Comparison of ENCODE assay signal across 8 mouse cellular contexts in genomic region chr5:109866337-109867126, GRCm38 (mm10). TPM values are rescaled to one million over a fixed set of nuclear protein-coding genes. Genes with fewer than 3 reads are reported as not detected.
DNase-seq lines count a peak whose midpoint lies in the region; ATAC-seq and TF ChIP-seq lines count a peak whose summit lies in the region.

No protein-coding gene starts in this region.

- ATAC-seq in forebrain, embryonic 15.5 days (replicated peaks), result peak; percentile 100
- peak; percentile 99 for ATAC-seq in neutrophil, adult 5-6 weeks (ENCODE audit: extremely low read depth, insufficient number of reproducible peaks, low FRiP score, poor library complexity, severe bottlenecking)

- peak overlapping the region; percentile 73 for H3K27ac ChIP-seq in ES-E14 (ENCODE audit: insufficient read depth, low read depth, low read length, poor library complexity, severe bottlenecking)
- peak overlapping the region; percentile 57 for H3K27ac ChIP-seq in forebrain, embryonic 15.5 days (replicated peaks)

- peak overlapping the region; percentile 91 to 92 for H3K4me3 ChIP-seq in ES-E14 (ENCODE audit: insufficient read depth in 1 of 2, low read depth in 1 of 2, low read length in 2 of 2, poor library complexity in 1 of 2, severe bottlenecking in 1 of 2)
- H3K4me3 ChIP-seq in forebrain, embryonic 15.5 days, result peak overlapping the region; percentile 61
- H3K4me3 ChIP-seq in lung, adult 2 months (replicated peaks; ENCODE audit: extremely low read depth, low read depth, low read length), result peak overlapping the region; percentile 88

- TF ChIP-seq CTCF in lung, adult 2 months (IDR thresholded peaks at IDR 0.05; ENCODE audit: insufficient read depth, low read length), result no peak

- peaks cover 0 to 2% of the 10 kb centered on the region in 2 experiments; a peak in 1 of 4 replicates for H3K4me1 ChIP-seq in ES-E14 (ENCODE audit: control insufficient read depth in 2 of 2, insufficient read depth in 2 of 2, low read length in 2 of 2, poor library complexity in 1 of 2)
- peaks cover 11% of the 10 kb centered on the region; the same call in 1 of the 2 replicates for H3K4me1 ChIP-seq in forebrain, embryonic 15.5 days
- H3K4me1 ChIP-seq in lung, adult 2 months (ENCODE audit: control insufficient read depth, insufficient read depth, low read length), result no peaks in the 10 kb centered on the region

- intact Hi-C loops in heart, postnatal 25 days (cut with DNase I), result no loop called here

- under 1% methylated on average over 22 of the region's 22 CpGs for WGBS in forebrain, embryonic 15.5 days
- WGBS in lung, adult 2 months, result 1% methylated on average over 22 of the region's 22 CpGs

- no peaks in the 10 kb centered on the region for H3K27me3 ChIP-seq in forebrain, embryonic 15.5 days

- H3K9me3 ChIP-seq in ES-E14 (ENCODE audit: control insufficient read depth, insufficient read depth, low read depth, low read length), result no peaks in the 10 kb centered on the region
- H3K9me3 ChIP-seq in forebrain, embryonic 15.5 days, result no peaks in the 10 kb centered on the region

- H3K4me2 ChIP-seq in forebrain, embryonic 15.5 days (replicated peaks), result peak overlapping the region; percentile 61

- H3K9ac ChIP-seq in ES-E14 (ENCODE audit: insufficient read depth, low read depth, low read length, poor library complexity, severe bottlenecking), result peak overlapping the region; percentile 92
- H3K9ac ChIP-seq in forebrain, embryonic 15.5 days (replicated peaks), result peak overlapping the region; percentile 63

- in situ Hi-C loops in ES-E14 (cut with MboI; ENCODE audit: low sequenced_read_pairs in 2 of 2, unreplicated experiment in 2 of 2), result no loop called here

- no peaks in the 10 kb centered on the region for H3K36me3 ChIP-seq in ES-E14 (ENCODE audit: control insufficient read depth, insufficient read depth, low read length, poor library complexity, severe bottlenecking)
- H3K36me3 ChIP-seq in forebrain, embryonic 15.5 days, result no peaks in the 10 kb centered on the region

- peak; percentile 81; the same call in 1 of the 2 replicates for TF ChIP-seq POLR2A in lung, adult 2 months (IDR thresholded peaks at IDR 0.05; ENCODE audit: borderline replicate concordance, extremely low read depth, low read depth, low read length)

- DNase-seq in ES-E14 (ENCODE audit: low read depth, low spot score), result peak; percentile 94
- peak; percentile 86 for DNase-seq in cerebellum, adult 11-12 months
- peak; percentile 81 for DNase-seq in heart, postnatal 25 days (ENCODE audit: low spot score)
- peak; percentile 79 to 91 for DNase-seq in layer of hippocampus, adult 18-20 months (ENCODE audit: low spot score in 2 of 2)
- peak; percentile 86 for DNase-seq in lung, adult 2 months
- peak; percentile 76 to 84 for DNase-seq in thymus, adult 18-20 months

TF ChIP-seq in ES-E14, 5 proteins besides CTCF, POLR2A, EP300 and RAD21:
- TF ChIP-seq MAFK (IDR thresholded peaks at IDR 0.05; ENCODE audit: insufficient read depth, low read depth, low read length), result no peak

RNA-seq across cellular contexts. Expression of gene Gm15446, which starts 56.7 kb away (rescaled TPM):
- total RNA-seq in ES-E14 (2012; rRNA removed), result 11.3 and 11.8 TPM in 2 replicates
- 0.43 and 0.61 TPM in 2 replicates for polyA plus RNA-seq in forebrain, embryonic 15.5 days (2015; fragmentation: Nextera tagmentation; extraction: Ambion mirVana)
- 1 to 10 TPM; 3.7 to 5.1 TPM for total RNA-seq in heart, postnatal 25 days (2021)
- 10 to 100 TPM; 35.0 to 38.6 TPM for total RNA-seq in layer of hippocampus, adult 18-20 months (2021)
- polyA plus RNA-seq in lung, adult 2 months (2012; rRNA removed), result 1.3 and 2.0 TPM in 2 replicates
- total RNA-seq in neutrophil, adult 5-6 weeks (2017), result 21.0 and 65.9 TPM in 2 replicates

Comparison
In these comparisons a context has a peak if more than half of its experiments do, and no peak if none do; other contexts are left out.
1. Peak in every context shown above with its lines: DNase-seq, ATAC-seq, H3K4me3 ChIP-seq and H3K27ac ChIP-seq.